Mouse (Mus musculus): ENCODE data around the gene Dhdh. TPM values are rescaled to one million over a fixed set of nuclear protein-coding genes. Genes with fewer than 3 reads are reported as not detected.

The Dhdh gene
- total RNA-seq, 2 experiments from 2014 or later = 9.4 to 10.5 TPM

DNA sequence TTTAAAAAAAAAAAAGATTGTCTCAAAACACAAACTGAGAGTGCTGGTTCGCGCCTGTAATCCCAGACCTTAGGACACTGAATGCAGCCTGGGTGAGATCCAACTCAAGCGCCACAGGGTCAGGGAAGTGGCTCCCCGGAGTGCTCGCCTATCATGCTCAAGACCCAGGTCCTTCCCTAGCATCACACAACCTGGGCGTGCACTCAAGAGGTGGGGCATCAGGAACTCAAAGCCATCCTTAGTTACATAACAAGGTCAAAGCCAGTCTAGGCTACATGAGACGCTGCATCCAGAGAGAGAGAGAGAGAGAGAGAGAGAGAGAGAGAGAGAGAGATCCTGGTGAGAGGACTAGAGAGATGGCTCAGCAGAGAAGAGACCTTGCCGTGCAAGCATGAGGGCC, 62.0 kb downstream of the Dhdh start:
- DNase-seq = no peak
- intact Hi-C loops (cut with DNase I; ENCODE audit: low total_unique reads) = no loop called here

DNA sequence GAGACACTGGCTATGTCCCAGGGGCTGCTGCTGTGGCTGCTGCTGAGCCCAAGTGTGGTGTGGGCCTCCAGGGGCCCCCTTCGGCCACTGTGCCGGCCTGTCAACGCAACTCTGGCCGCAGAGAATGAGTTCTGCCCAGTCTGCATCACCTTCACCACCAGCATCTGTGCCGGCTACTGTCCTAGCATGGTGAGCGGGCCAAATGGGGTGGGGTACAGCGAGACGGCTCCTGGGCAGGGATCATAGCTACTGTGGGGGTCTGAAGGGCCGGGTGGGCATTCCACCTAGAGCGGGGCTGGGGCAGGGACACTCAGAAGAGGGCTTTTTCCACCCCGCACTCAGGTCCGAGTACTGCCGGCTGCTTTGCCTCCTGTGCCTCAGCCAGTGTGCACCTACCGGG, 67.4 kb downstream of the Dhdh start:
- no peak for DNase-seq
- intact Hi-C loops (cut with DNase I; ENCODE audit: low total_unique reads) = no loop called here

Small RNA genes within 50 kb of the gene (microRNA-seq; reads per million reads assigned to microRNA genes)
- gene Gm22133 = 0 reads per million in 2 experiments

Other genes with a start within 250 kb of the Dhdh start
- 1 to 10 TPM; 1.4 to 1.5 TPM for gene Cd37, start 249.7 kb downstream of the Dhdh start, total RNA-seq (2021)
- gene Slc6a16, start 247.7 kb downstream of the Dhdh start, total RNA-seq (2021) = not detected
- gene Slc6a21, start 211.3 kb downstream of the Dhdh start, total RNA-seq (2021) = not detected
- 10 to 100 TPM; 23.5 to 24.5 TPM for gene Trpm4, start 155.0 kb downstream of the Dhdh start, total RNA-seq (2021)
- 100 to 1,000 TPM; 711 to 744 TPM for gene Hrc, start 153.5 kb downstream of the Dhdh start, total RNA-seq (2021)
- under 1 TPM; 0.69 to 0.78 TPM for gene Ppfia3, start 121.8 kb downstream of the Dhdh start, total RNA-seq (2021)
- 1 to 10 TPM in 1 of 2 experiments, under 1 TPM in 1; 0.49 to 1.6 TPM for gene Lin7b, start 118.2 kb downstream of the Dhdh start, total RNA-seq (2021)
- gene Snrnp70, start 93.1 kb downstream of the Dhdh start, total RNA-seq (2021) = 10 to 100 TPM; 90.1 to 93.1 TPM
- 10 to 100 TPM; 39.6 to 44.1 TPM for gene Kcna7, start 83.2 kb downstream of the Dhdh start, total RNA-seq (2021)
- 1 to 10 TPM; 2.3 to 2.6 TPM for gene Ntf5, start 75.1 kb downstream of the Dhdh start, total RNA-seq (2021)
- under 1 TPM in 1 of 2 experiments, not detected in 1; 0.35 TPM for gene Lhb, start 68.0 kb downstream of the Dhdh start, total RNA-seq (2021)
- gene Gys1, start 54.0 kb downstream of the Dhdh start, total RNA-seq (2021) = 100 to 1,000 TPM; 167 to 213 TPM
- 10 to 100 TPM; 20.3 to 23.7 TPM for gene Ruvbl2, start 50.7 kb downstream of the Dhdh start, total RNA-seq (2021)
- gene Ftl1, start 28.9 kb downstream of the Dhdh start, total RNA-seq (2021) = 100 to 1,000 TPM; 119 to 132 TPM
- gene Bax, start 21.9 kb downstream of the Dhdh start, total RNA-seq (2021) = 10 to 100 TPM; 20.1 to 22.4 TPM
- not detected for gene Tulp2, start 6.9 kb downstream of the Dhdh start, total RNA-seq (2021)
- 1 to 10 TPM; 6.0 to 6.2 TPM for gene Gm45808, start 2.0 kb downstream of the Dhdh start, total RNA-seq (2021)
- 100 to 1,000 TPM; 100 TPM for gene Nucb1, start 21.6 kb upstream of the Dhdh start, total RNA-seq (2021)
- 10 to 100 TPM; 13.1 to 18.4 TPM for gene Ppp1r15a, start 37.5 kb upstream of the Dhdh start, total RNA-seq (2021)
- gene Plekha4, start 37.5 kb upstream of the Dhdh start, total RNA-seq (2021) = 10 to 100 TPM in 1 of 2 experiments, 1 to 10 TPM in 1; 6.8 to 14.8 TPM
- gene Hsd17b14, start 66.1 kb upstream of the Dhdh start, total RNA-seq (2021) = 1 to 10 TPM; 1.7 to 2.3 TPM
- gene Bcat2, start 81.3 kb upstream of the Dhdh start, total RNA-seq (2021) = 10 to 100 TPM; 37.2 to 37.8 TPM
- not detected for gene Fgf21, start 126.7 kb upstream of the Dhdh start, total RNA-seq (2021)
- under 1 TPM in 1 of 2 experiments, not detected in 1; 0.11 TPM for gene Fut1, start 128.5 kb upstream of the Dhdh start, total RNA-seq (2021)
- under 1 TPM; 0.12 to 0.18 TPM for gene Izumo1, start 133.0 kb upstream of the Dhdh start, total RNA-seq (2021)
- gene Rasip1, start 138.7 kb upstream of the Dhdh start, total RNA-seq (2021) = 10 to 100 TPM; 14.1 to 16.1 TPM
- gene Mamstr, start 151.2 kb upstream of the Dhdh start, total RNA-seq (2021) = 10 to 100 TPM; 60.3 to 85.3 TPM
- under 1 TPM; 0.58 to 0.66 TPM for gene Fut2, start 177.6 kb upstream of the Dhdh start, total RNA-seq (2021)
- gene Ntn5, start 195.2 kb upstream of the Dhdh start, total RNA-seq (2021) = under 1 TPM; 0.51 to 0.62 TPM
- gene Sec1, start 205.6 kb upstream of the Dhdh start, total RNA-seq (2021) = under 1 TPM; 0.18 to 0.31 TPM
- gene Car11, start 211.0 kb upstream of the Dhdh start, total RNA-seq (2021) = 1 to 10 TPM; 4.5 to 4.6 TPM
- gene Dbp, start 216.3 kb upstream of the Dhdh start, total RNA-seq (2021) = 10 to 100 TPM; 20.6 to 32.8 TPM
- gene Rpl18, start 226.7 kb upstream of the Dhdh start, total RNA-seq (2021) = 100 to 1,000 TPM; 607 to 662 TPM
- gene Sphk2, start 229.2 kb upstream of the Dhdh start, total RNA-seq (2021) = 10 to 100 TPM; 12.0 to 13.2 TPM
- under 1 TPM; 0.16 TPM for gene Fam83e, start 232.4 kb upstream of the Dhdh start, total RNA-seq (2021)
- gene Spaca4, start 237.0 kb upstream of the Dhdh start, total RNA-seq (2021) = not detected